Mouse (Mus musculus): ENCODE measurements around the gene Psme4.
"Not testable (repeated sequence)": the region's sequence is repeated elsewhere in the genome, so short reads cannot be mapped to it uniquely, and the experiment has no call there.

Gene Psme4

GRCm38 (mm10) chr11:30771267-30771903 is at the start of gene Psme4:
TSS of gene Psme4 (plus strand) at chr11:30771726.
- peak; percentile 93 for DNase-seq (ENCODE audit: low spot score)

GRCm38 (mm10) chr11:30723438-30723837 is 48.1 kb upstream of the Psme4 start:
- DNase-seq (ENCODE audit: low spot score) = no peak

- DNase-seq (ENCODE audit: low spot score) = no peak
These were observed 40.8 kb upstream of the Psme4 start for GRCm38 (mm10) chr11:30730721-30731120.

- DNase-seq (ENCODE audit: low spot score) = no peak
These were observed 38.1 kb upstream of the Psme4 start for GRCm38 (mm10) chr11:30733376-30733775.

- no peak for DNase-seq (ENCODE audit: low spot score)
These were observed 27.5 kb upstream of the Psme4 start for GRCm38 (mm10) chr11:30743991-30744390.

DNA sequence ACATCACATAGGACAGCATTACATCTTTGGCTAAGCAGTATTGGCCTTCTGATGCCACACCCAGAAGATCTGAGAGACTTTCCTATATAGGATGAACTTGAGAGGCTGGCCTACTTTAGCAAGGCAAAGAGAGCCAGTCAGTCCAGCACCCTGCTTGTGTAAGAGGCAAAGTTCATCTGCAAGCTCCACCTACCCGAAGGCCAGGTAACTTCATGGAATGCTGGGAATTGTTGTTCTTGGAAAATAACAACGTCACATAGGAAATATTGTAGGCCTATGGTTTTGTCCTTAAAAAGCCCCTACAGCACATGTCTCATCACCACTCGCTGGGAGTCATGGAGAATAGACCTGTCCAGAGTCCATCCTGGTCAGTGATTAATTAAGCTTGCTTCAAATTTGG is 22.6 kb upstream of the Psme4 start:
- DNase-seq (ENCODE audit: low spot score) = peak; percentile 5

DNA sequence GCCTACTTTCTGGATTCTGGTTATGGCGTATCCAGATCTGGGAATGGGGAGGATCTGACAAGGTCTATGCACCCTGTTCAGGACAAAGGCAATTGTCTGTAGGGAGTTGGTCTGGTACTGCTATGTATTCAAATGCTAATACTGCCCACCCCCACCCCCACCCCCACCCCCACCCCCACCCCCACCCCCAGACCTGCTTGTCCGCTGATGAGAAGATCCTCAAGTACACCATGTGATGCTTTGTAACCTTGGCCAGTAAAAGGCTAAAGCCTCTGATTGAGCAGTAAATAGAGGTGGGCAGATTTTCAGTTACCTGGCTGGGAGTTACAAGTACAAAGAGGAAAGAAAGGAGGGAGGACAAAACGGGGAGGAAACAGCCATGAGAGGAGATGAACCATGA is 21.9 kb upstream of the Psme4 start:
- no peak for DNase-seq (ENCODE audit: low spot score)

DNA sequence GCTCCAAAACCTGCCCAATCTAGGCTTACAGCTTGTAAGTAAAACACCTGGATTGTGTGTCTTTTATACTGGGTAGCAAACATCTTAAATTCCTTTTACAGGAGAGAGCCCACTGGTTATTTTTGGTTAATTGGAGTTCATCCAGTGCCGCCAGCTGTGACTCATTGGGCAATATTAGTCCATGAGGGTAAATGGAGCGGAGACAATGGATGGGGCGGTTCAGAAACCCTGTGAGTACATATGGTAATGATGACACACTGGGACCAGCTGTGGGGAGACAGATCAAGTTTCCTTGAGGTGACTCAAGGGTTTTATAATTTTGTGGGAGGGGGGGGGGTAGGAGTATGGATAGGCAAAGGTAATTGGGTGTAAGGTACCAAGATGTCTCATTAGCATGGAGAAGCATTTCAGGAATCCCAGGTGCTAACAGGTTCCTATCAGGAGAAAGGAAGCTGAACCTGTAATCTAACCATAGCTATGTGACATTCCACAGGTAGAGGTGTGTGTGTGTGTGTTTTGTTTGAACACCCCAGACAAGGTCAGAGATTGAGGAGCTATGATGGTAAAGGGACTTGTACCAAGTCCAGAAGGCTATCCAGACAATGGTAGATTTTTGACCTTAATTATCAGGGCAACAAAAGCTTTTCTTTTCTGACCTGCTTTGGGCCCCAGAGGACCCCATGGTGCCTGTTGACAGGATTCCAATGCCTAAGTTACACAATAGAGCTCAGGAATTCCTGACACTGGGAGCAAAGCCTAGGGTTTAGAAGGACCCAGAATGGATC is 21.3 kb upstream of the Psme4 start:
- no peak for DNase-seq (ENCODE audit: low spot score)

DNA sequence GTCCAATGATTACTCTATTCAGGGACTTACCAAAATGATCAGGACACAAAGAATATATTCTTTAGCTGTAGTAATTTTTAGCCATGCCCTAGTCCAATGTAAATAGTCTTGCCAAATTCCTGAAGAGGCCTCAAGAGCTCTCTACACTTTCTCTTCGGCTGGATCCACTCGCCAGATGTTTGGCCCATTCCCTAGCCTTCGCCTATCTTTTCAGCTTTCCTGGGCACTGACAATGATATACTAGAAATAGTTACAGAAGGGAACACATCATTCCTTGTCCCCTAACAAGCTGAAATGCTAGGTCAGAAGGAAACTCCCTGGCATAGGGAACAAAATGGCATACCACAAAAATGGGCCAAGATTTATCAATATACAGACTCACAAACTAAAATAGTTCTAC is 18.6 kb upstream of the Psme4 start:
- no peak for DNase-seq (ENCODE audit: low spot score)

DNA sequence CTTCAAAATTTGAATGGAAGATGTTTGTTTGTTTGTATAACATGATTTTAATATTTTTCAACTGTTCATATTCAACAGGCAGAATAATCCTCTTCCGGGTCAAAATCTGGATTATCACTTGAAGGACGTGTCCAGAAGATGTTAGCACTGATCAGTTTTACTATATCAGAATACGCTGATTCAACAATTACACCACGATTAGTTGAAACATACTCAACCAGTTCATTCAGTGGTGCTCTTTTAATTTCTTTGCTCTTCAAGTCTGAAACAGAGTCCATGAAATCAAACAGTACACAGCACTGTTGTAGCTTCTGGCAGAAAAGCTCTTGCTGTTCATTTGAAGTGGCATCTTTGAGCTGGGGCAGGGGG is 17.1 kb upstream of the Psme4 start:
- not testable (repeated sequence) for DNase-seq (ENCODE audit: low spot score)

- peak; percentile 71 for DNase-seq (ENCODE audit: low spot score)
These were observed 16.5 kb upstream of the Psme4 start for GRCm38 (mm10) chr11:30754855-30755530.

GRCm38 (mm10) chr11:30761381-30761780 is 10.1 kb upstream of the Psme4 start:
- no peak for DNase-seq (ENCODE audit: low spot score)

GRCm38 (mm10) chr11:30761891-30762290 is 9.6 kb upstream of the Psme4 start:
- no peak for DNase-seq (ENCODE audit: low spot score)

GRCm38 (mm10) chr11:30765076-30765475 is 6.5 kb upstream of the Psme4 start:
- no peak for DNase-seq (ENCODE audit: low spot score)

DNA sequence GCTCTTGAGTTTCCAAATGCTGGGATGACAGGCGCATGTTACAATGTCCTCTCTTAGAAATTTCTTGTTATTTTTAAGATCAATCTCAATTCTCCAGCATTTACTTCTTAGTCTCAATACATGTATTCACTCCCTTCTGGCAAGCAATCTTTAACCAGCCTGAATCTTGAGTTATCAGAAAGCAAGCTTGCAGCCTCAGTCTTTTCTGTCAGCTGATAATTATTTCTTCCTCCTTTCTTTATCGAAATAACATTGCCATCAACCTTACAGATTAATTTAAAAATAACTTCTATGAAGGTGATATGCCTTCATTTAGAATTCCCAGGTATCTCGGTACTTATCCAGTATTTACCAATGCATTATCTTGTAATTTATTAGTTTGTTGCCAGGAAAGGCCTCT is 709 bp upstream of the Psme4 start:
- DNase-seq (ENCODE audit: low spot score) = no peak

GRCm38 (mm10) chr11:30771904-30772581 is 517 bp downstream of the Psme4 start:
- peak; percentile 64 for DNase-seq (ENCODE audit: low spot score)

GRCm38 (mm10) chr11:30772777-30773417 is 1.4 kb downstream of the Psme4 start:
- no peak for DNase-seq (ENCODE audit: low spot score)

- DNase-seq (ENCODE audit: low spot score) = no peak
These were observed 3.1 kb downstream of the Psme4 start for GRCm38 (mm10) chr11:30774638-30775037.

DNA sequence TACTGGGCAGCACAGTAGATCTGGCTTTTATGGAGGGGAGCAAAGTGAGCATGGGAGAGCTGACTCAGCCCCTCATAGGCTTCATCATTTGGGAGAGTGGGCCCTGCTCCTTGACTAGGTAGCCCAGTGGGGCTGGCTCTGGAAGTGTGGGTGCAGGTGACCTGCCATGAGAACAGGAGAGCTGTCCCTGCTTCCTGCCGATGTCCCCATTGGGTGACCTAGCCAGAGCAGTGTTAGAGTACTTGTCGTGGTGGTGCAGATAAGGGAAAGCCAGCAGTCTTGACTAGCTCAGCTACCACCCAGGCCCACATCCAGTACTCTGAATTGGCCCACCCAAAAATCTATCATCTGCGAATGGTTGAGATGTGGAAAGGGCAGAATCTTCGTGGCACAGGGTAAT is 6.0 kb downstream of the Psme4 start:
- DNase-seq (ENCODE audit: low spot score) = no peak

DNA sequence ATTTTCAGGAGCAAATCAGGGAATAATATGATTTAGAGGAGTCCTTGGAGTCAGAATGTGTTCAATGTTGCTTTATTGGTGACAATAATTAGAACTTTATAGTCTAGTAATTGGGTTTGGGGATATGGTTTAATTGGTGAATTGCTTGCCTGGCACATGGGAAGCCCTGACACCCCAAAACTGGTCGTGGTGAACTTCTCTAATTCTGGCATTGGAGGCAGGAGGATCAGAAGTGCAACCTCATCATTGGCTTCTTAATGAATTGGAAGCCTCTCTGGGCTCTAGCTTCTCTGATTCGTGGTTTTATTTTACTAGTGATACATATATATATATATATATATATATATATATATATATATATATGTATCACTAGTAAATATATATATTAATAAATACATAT is 9.4 kb downstream of the Psme4 start:
- DNase-seq (ENCODE audit: low spot score) = no peak

DNA sequence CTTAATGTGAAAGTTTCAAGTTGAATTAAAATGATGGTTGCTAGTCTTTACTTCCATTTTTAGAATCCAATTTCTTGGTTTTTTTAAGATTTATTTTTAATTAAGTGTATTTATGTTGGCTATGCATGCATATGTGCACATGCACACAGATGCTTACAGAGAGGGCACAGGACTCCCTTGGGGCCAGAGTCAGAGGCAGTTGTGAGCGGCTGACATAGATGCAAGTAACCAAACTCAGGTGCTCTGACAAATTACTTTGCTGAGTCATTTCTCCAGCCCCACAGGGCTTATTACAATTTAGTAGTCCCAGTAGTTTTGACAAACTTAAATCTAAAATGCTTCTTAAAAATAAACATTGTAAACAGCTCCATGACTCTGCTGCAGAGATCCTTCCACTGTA is 10.1 kb downstream of the Psme4 start:
- DNase-seq (ENCODE audit: low spot score) = no peak

DNA sequence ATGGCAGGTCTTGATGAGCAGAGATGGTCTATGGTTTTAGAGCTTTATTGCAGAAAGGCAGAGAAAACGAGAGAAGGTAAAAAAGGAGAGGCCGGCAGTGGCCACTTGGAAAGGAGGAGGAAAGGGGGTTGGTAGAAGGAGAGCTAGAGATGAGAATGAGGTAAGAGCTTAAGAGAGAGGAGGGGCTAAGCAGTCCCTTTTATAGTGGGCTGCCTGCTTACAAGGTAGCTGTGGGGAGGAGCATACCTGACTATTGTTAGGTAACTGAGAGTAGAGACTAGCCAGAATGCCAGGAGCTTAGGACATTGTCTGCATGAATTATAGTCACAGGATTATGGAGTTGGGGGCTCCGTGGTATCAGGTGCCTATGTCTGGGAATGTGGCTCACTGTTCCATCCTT is 14.0 kb downstream of the Psme4 start:
- DNase-seq (ENCODE audit: low spot score) = no peak
